Mouse (Mus musculus) kidney, adult 2 months (tissue): ENCODE measurements around the gene Mrps27.

Experiments used
- CTCF ChIP-seq: fragments of 200-500 bp; conservative IDR thresholded peaks from 2 replicates; pipeline ENCODE4 v1.5.1; 2011; ENCODE audit warnings: low read depth, mild to moderate bottlenecking, control low read depth, low read length, moderate library complexity, mixed read lengths; ENCODE audit not compliant: insufficient read depth, insufficient read length
- POLR2A ChIP-seq: fragments of 200-500 bp; IDR thresholded peaks from one replicate; pipeline ENCODE4 v1.6.1; 2011; ENCODE audit warnings: low read depth, low read length, control low read depth

- TF ChIP-seq CTCF (no peak), POLR2A (no peak)
These were observed 14.3 kb downstream of the Mrps27 start for GRCm38 (mm10) chr13:99358921-99359320.
